Mouse (Mus musculus): ENCODE measurements around the gene Depdc1b. TPM values are rescaled to one million over a fixed set of nuclear protein-coding genes. Genes with fewer than 3 reads are reported as not detected.

Depdc1b gene
- polyA plus RNA-seq, 1 experiment from 2014 or later = 12.2 TPM

DNA sequence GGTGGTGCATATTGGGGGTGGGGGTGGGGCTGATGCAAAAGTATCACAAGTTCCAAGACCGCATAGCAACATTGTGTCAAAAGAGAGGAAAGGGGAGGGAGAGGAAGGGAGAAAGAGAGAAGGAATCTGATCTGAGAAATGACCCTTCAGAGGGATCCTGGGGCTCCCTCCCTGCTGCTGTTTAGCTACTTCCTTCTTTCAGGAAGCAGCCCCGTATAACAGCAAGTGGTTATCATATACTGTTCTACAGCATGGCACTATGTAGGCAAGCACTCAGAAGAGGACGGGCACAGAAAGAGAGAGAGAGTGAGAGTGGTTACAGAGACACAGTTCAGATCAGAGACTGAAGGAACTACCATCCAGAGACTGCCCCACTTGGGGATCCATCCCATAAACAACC lies 28.2 kb upstream of the Depdc1b start:
- ATAC-seq (no peak), DNase-seq (ENCODE audit: low read depth, low spot score) (no peak)
- CTCF ChIA-PET = no interaction called here
- no peak for TF ChIP-seq CTCF (IDR thresholded peaks at IDR 0.05)
- no peaks in the 10 kb centered on the region for H3K27me3 ChIP-seq
- POLR2A ChIA-PET = no interaction called here
- in situ Hi-C loops (cut with MboI; ENCODE audit: low pct_unique_long_range_greater_than_20kb) = no loop called here

- in situ Hi-C loops (cut with MboI; ENCODE audit: low pct_unique_long_range_greater_than_20kb) = no loop called here
- TF ChIP-seq CTCF (IDR thresholded peaks at IDR 0.05) = no peak
- no peak for ATAC-seq
- H3K27me3 ChIP-seq = no peaks in the 10 kb centered on the region
- ChIA-PET CTCF (no interaction called here), POLR2A (no interaction called here)
- no peak for DNase-seq (ENCODE audit: low read depth, low spot score)
Observed at GRCm38 (mm10) chr13:108289436-108289835, 26.7 kb upstream of the Depdc1b start.

DNA sequence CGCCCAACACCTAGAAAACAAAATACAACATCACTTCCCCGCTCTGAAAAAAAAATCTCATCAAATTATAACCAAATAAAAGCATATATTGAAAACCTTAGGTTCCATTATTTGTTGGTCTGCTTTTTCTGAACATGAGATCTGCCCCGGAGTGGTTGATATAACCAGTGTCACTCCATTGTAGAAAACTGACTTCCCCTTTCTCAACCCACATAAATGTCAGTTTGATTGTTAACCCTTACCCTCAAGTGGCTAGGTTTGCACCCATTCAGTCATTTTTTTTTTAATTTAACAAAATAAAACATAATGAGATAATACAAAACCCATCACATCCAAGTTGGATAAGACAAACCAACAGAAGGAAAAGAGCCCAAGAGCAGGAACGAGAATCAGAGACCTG lies 25.8 kb upstream of the Depdc1b start:
- DNase-seq (ENCODE audit: low read depth, low spot score) (no peak), ATAC-seq (no peak)
- POLR2A ChIA-PET = no interaction called here
- TF ChIP-seq CTCF (IDR thresholded peaks at IDR 0.05) = no peak
- no peaks in the 10 kb centered on the region for H3K27me3 ChIP-seq
- in situ Hi-C loops (cut with MboI; ENCODE audit: low pct_unique_long_range_greater_than_20kb) = no loop called here
- CTCF ChIA-PET = no interaction called here

GRCm38 (mm10) chr13:108297350-108298093 lies 18.6 kb upstream of the Depdc1b start:
- in situ Hi-C loops (cut with MboI; ENCODE audit: low pct_unique_long_range_greater_than_20kb) = no loop called here
- DNase-seq (ENCODE audit: low read depth, low spot score) = no peak
- ChIA-PET POLR2A (no interaction called here), CTCF (interaction anchor here (0.8 to 1.3 kb wide), 2 partner anchors 16 to 17 kb away, joined by 3 read pairs; no protein-coding TSS in a partner anchor)
- no peak for TF ChIP-seq CTCF (IDR thresholded peaks at IDR 0.05)
- no peak for ATAC-seq
- H3K27me3 ChIP-seq = no peaks in the 10 kb centered on the region

GRCm38 (mm10) chr13:108298241-108298640 lies 17.9 kb upstream of the Depdc1b start:
- no peaks in the 10 kb centered on the region for H3K27me3 ChIP-seq
- no peak for ATAC-seq
- DNase-seq (ENCODE audit: low read depth, low spot score) = no peak
- CTCF ChIA-PET = interaction anchor here (1.3 kb wide), 2 partner anchors 16 to 83 kb away, joined by 3 read pairs; no protein-coding TSS in a partner anchor
- TF ChIP-seq CTCF (IDR thresholded peaks at IDR 0.05) = no peak
- in situ Hi-C loops (cut with MboI; ENCODE audit: low pct_unique_long_range_greater_than_20kb) = no loop called here
- POLR2A ChIA-PET = no interaction called here

- ATAC-seq (no peak), DNase-seq (ENCODE audit: low read depth, low spot score) (no peak)
- CTCF ChIA-PET = interaction anchor here (1.2 kb wide), 1 partner anchor 11 kb away, joined by 3 read pairs; no protein-coding TSS in a partner anchor
- no peaks in the 10 kb centered on the region for H3K27me3 ChIP-seq
- POLR2A ChIA-PET = no interaction called here
- in situ Hi-C loops (cut with MboI; ENCODE audit: low pct_unique_long_range_greater_than_20kb) = no loop called here
- no peak for TF ChIP-seq CTCF (IDR thresholded peaks at IDR 0.05)
Observed at GRCm38 (mm10) chr13:108300346-108300950, 15.7 kb upstream of the Depdc1b start.

DNA sequence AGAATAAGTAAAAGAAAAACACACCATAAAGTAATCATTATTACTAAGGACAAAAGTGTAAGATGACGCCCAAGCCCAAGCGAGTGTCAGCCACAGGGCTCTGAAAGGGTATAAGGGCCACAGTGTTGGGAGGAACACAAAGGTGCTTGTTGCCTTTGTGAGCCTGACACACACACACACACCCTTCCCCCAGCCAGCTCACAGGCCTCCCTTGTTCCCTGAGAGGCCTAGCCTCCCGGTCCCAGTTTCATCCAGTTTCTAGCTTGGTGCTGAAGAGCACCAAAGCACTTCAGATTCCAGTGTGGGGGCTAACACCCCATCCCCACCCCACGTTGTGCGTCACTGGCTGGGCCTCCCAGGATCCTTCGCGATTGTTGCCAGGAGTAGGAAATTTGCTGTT lies 14.7 kb upstream of the Depdc1b start:
- in situ Hi-C loops (cut with MboI; ENCODE audit: low pct_unique_long_range_greater_than_20kb) = no loop called here
- H3K27me3 ChIP-seq = no peaks in the 10 kb centered on the region
- DNase-seq (ENCODE audit: low read depth, low spot score) (no peak), ATAC-seq (no peak)
- ChIA-PET CTCF (interaction anchor here (0.6 to 1.0 kb wide), 2 partner anchors 9 to 22 kb away, joined by 3 read pairs; no protein-coding TSS in a partner anchor), POLR2A (no interaction called here)
- TF ChIP-seq CTCF (IDR thresholded peaks at IDR 0.05) = no peak

- DNase-seq (ENCODE audit: low read depth, low spot score) = no peak
- in situ Hi-C loops (cut with MboI; ENCODE audit: low pct_unique_long_range_greater_than_20kb) = no loop called here
Observed at GRCm38 (mm10) chr13:108302957-108303675, 13.0 kb upstream of the Depdc1b start.

GRCm38 (mm10) chr13:108303841-108304240 lies 12.3 kb upstream of the Depdc1b start:
- ATAC-seq = peak; percentile 78
- no peak for DNase-seq (ENCODE audit: low read depth, low spot score)
- in situ Hi-C loops (cut with MboI; ENCODE audit: low pct_unique_long_range_greater_than_20kb) = no loop called here
- no peaks in the 10 kb centered on the region for H3K27me3 ChIP-seq
- ChIA-PET CTCF (interaction anchor here (0.5 to 1.1 kb wide), 2 partner anchors 12 to 224 kb away, joined by 3 to 5 read pairs; partner anchors contain the start of gene Depdc1b), POLR2A (no interaction called here)
- no peak for TF ChIP-seq CTCF (IDR thresholded peaks at IDR 0.05)

More at GRCm38 (mm10) chr13:108302957-108303675, 13.0 kb upstream of the Depdc1b start:
- POLR2A ChIA-PET = interaction anchor here (0.8 kb wide), 1 partner anchor 30 kb away, joined by 6 read pairs; no protein-coding TSS in a partner anchor
- peak; percentile 21 for ATAC-seq
- CTCF ChIA-PET = interaction anchor here (0.6 to 1.1 kb wide), 3 partner anchors 13 to 111 kb away, joined by 3 to 5 read pairs (median 3); partner anchors contain the start of gene Depdc1b
- H3K27me3 ChIP-seq = no peaks in the 10 kb centered on the region
- no peak for TF ChIP-seq CTCF (IDR thresholded peaks at IDR 0.05)

DNA sequence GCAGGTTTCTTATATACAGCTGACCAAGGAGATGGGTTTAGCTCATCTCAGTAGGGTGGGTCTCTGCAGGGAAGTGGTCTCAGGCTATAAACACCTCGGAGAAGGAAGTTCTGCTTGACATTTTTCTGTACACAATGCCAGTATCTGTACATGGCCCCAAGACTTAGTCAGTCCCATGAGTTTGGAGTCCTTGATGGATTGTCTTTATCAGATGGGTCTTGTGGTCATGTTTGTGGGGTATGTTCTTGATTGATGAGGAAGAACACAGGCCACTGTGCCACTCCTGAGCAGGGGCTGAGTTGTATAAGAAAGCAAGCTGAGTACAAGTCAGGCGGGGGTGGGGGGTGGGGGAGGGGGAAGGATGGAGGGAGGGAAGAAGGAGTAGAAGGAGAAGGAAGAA lies 11.5 kb upstream of the Depdc1b start:
- H3K27me3 ChIP-seq = no peaks in the 10 kb centered on the region
- ChIA-PET CTCF (no interaction called here), POLR2A (no interaction called here)
- ATAC-seq = no peak
- TF ChIP-seq CTCF (IDR thresholded peaks at IDR 0.05) = no peak
- no peak for DNase-seq (ENCODE audit: low read depth, low spot score)
- in situ Hi-C loops (cut with MboI; ENCODE audit: low pct_unique_long_range_greater_than_20kb) = no loop called here

Data from Patski (cell line).